Mouse (Mus musculus) liver, postnatal 0 days (tissue): ENCODE data around the gene Lrfn2. TPM values are rescaled to one million over a fixed set of nuclear protein-coding genes. Genes with fewer than 3 reads are reported as not detected.

Experiments
- ATAC-seq: fragments of 200-750 bp; cut with Nextera tagmentation; 2 replicates; pipeline ENCODE4 v1.8.0; 2017; ENCODE audit warnings: mild to moderate bottlenecking, moderate library complexity
- DNase-seq: peaks from one replicate; pipeline ENCODE4 v3.0.0-alpha.2; 2016
- H3K27ac ChIP-seq: fragments of 300-500 bp; sonication (generic); 2 replicates; pipeline ENCODE4 v1.5.1; 2014; ENCODE audit warnings: antibody characterized with exemption, moderate library complexity, mild to moderate bottlenecking, low read depth
- H3K27me3 ChIP-seq: fragments of 300-500 bp; sonication (generic); 2 replicates; pipeline ENCODE4 v1.6.1; 2014; ENCODE audit warnings: low read length, control low read depth, mixed read lengths; ENCODE audit not compliant: insufficient read depth
- H3K36me3 ChIP-seq: fragments of 300-500 bp; sonication (generic); replicated peaks from 2 replicates; pipeline ENCODE4 v1.6.1; 2014; ENCODE audit warnings: mild to moderate bottlenecking, control low read depth, low read length, moderate library complexity, mixed read lengths; ENCODE audit not compliant: insufficient read depth
- H3K4me1 ChIP-seq: fragments of 300-500 bp; sonication (generic); 2 replicates; pipeline ENCODE4 v1.6.1; 2014; ENCODE audit warnings: antibody characterized with exemption, mild to moderate bottlenecking, control low read depth; ENCODE audit not compliant: insufficient read depth
- H3K4me2 ChIP-seq: fragments of 300-500 bp; sonication (generic); 2 replicates; pipeline ENCODE4 v1.6.1; 2014; ENCODE audit warnings: low read depth, mild to moderate bottlenecking, low read length, moderate library complexity, mixed read lengths
- H3K4me3 ChIP-seq: fragments of 300-500 bp; sonication (generic); 2 replicates; pipeline ENCODE4 v1.5.1; 2014; ENCODE audit warnings: low read depth, low read length
- H3K9ac ChIP-seq: fragments of 300-500 bp; sonication (generic); replicated peaks from 2 replicates; pipeline ENCODE4 v1.6.1; 2014; ENCODE audit warnings: mild to moderate bottlenecking, moderate library complexity
- H3K9me3 ChIP-seq: fragments of 300-500 bp; sonication (generic); 2 replicates; pipeline ENCODE4 v1.6.1; 2016; ENCODE audit warnings: mild to moderate bottlenecking, control low read depth, low read length, mixed read lengths
- CTCF ChIP-seq: sonication (generic); IDR thresholded peaks from 2 replicates; pipeline ENCODE4 v1.5.1; 2016; ENCODE audit warnings: antibody characterized with exemption, low read depth
- EP300 ChIP-seq: IDR thresholded peaks from 2 replicates; pipeline ENCODE4 v1.6.1; 2016; ENCODE audit warnings: antibody characterized with exemption, low read depth, mild to moderate bottlenecking
- WGBS: fragments of 180-500 bp; shearing (Covaris S2); extraction: QIAGEN DNeasy Blood & Tissue Kit; methylation state at CpG from one replicate; pipeline ENCODE4 v1.1.7; 2014; ENCODE audit not compliant: insufficient replicate concordance; 5-methylcytosine and 5-hydroxymethylcytosine counted together
- polyA plus RNA-seq: library from polyadenylated mRNA; unstranded; fragments of >200 nt; fragmentation: Nextera tagmentation; extraction: Ambion mirVana; gene quantifications from 2 replicates; pipeline ENCODE4 v1.2.1, GENCODE M21; 2015

Lrfn2 gene
- not detected in 2 replicates for polyA plus RNA-seq

DNA sequence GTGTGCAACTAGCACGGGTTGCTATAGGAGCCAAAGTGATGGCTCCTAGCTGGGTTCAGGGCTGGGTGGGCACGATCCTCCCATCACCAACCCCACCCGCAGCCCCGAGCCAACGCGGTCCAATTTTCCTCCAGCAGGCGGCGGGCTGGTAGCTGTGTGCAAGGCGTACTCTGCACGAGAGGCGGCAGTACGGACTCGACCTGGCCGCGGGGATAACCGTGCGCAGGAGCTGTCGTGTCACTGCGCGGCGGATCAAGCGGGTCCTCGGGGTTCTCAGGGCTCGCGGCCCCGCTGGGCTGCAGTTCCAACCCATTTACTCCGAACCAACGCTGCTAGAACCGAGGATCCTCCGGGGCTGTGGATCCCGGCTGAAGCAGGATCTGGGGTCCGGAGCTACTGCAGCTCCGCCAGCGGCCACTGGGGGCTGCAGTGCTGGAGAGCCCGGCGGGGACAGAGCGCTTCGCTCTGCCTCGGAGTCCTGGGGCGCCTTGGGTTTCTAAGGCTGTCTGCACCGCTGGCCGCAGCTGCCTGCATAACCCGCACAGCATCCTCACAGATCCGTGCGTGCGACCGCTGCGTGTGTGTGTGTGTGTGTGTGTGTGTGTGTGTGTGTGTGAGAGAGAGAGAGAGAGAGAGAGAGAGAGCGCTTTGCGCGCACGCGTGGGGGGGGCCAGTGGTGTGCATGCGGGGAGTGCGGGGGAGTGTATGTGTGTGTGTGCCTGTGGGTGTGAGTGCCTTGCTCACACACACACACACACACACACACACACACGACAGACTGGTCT is at the start of gene Lrfn2:
Lrfn2 (plus strand) TSS at position 759 of the 785 bp plus-strand sequence.
- TF ChIP-seq EP300, result no peak
- TF ChIP-seq CTCF, result peak; percentile 78
- under 1% methylated on average over 48 of the region's 56 CpGs for WGBS
- ATAC-seq, result peak; percentile 84

GRCm38 (mm10) chr17:48887472-48888385 is 44.5 kb upstream of the Lrfn2 start:
- H3K4me1 ChIP-seq, result no peaks in the 10 kb centered on the region
- no peaks in the 10 kb centered on the region for H3K9me3 ChIP-seq
- DNase-seq (no peak), ATAC-seq (no peak)
- no peaks in the 10 kb centered on the region for H3K36me3 ChIP-seq
- no peak overlapping the region for H3K4me3 ChIP-seq
- no peak overlapping the region for H3K27ac ChIP-seq
- TF ChIP-seq EP300 (no peak), CTCF (no peak)
- H3K4me2 ChIP-seq, result no peak overlapping the region
- WGBS, result 34% methylated on average over 8 of the region's 8 CpGs
- H3K27me3 ChIP-seq, result no peaks in the 10 kb centered on the region
- no peak overlapping the region for H3K9ac ChIP-seq

More for the DNA sequence above, at the start of gene Lrfn2:
- Histone ChIP-seq H3K4me2 (peak within 1 kb of the TSS; percentile 86), H3K9me3 (no peaks in the 10 kb centered on the region), H3K9ac (peak within 1 kb of the TSS; percentile 54), H3K4me3 (peak within 1 kb of the TSS; percentile 43), H3K36me3 (no peaks in the 10 kb centered on the region), H3K4me1 (no peaks in the 10 kb centered on the region), H3K27me3 (peaks cover 39% of the 10 kb centered on the region), H3K27ac (no peak within 1 kb of the TSS)
- DNase-seq, result peak; percentile 75

DNA sequence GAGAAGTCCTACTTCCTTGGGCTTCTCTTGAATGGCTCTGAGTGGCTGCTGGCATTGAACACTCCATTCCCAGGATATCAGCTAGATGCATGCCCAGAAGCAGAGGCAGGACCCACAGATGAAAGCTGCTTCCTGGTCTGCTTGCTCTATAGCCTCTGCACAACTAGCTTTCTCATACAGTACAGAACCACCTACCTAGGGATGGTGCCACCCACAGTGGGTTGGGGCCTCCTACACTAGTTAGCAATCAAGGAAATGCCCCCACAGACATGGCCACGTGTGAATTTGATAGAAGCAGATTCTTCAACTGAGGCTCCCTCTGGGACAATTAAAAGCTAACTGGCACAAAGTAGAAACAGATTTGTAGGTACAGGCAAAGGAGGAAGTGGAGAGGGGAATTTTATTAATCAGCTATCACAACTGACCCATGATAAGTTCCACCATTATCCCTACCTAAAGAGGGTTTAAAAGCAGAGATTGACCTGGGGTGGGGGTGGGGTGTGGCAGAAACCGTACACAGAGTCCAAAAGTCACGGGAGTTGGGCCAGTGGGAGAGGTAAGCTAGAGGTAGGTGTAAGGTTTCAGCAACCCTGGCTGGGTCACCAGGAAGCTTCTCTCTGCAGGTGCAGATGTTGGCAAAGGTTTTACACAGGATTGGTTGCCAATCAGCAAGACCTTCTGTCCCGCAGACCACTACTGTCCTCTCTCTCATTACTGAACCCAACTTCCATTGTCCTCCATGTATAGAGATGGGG is 26.7 kb upstream of the Lrfn2 start:
- 52% methylated on average over 4 of the region's 4 CpGs for WGBS
- H3K4me1 ChIP-seq, result no peaks in the 10 kb centered on the region
- H3K36me3 ChIP-seq, result no peaks in the 10 kb centered on the region
- H3K9ac ChIP-seq, result no peak overlapping the region
- no peak overlapping the region for H3K27ac ChIP-seq
- H3K4me2 ChIP-seq, result no peak overlapping the region
- DNase-seq (no peak), ATAC-seq (no peak)
- H3K9me3 ChIP-seq, result no peaks in the 10 kb centered on the region
- H3K27me3 ChIP-seq, result no peaks in the 10 kb centered on the region
- no peak for TF ChIP-seq EP300
- TF ChIP-seq CTCF, result no peak
- H3K4me3 ChIP-seq, result no peak overlapping the region

GRCm38 (mm10) chr17:48913437-48913836 is 18.7 kb upstream of the Lrfn2 start:
- H3K27ac ChIP-seq, result no peak overlapping the region
- no peaks in the 10 kb centered on the region for H3K27me3 ChIP-seq
- DNase-seq (no peak), ATAC-seq (no peak)
- no peak overlapping the region for H3K4me3 ChIP-seq
- TF ChIP-seq CTCF (no peak), EP300 (no peak)
- no peaks in the 10 kb centered on the region for H3K4me1 ChIP-seq
- no peak overlapping the region for H3K4me2 ChIP-seq
- no peaks in the 10 kb centered on the region for H3K9me3 ChIP-seq
- H3K36me3 ChIP-seq, result no peaks in the 10 kb centered on the region
- no peak overlapping the region for H3K9ac ChIP-seq
- 32% methylated on average over 6 of the region's 6 CpGs for WGBS

DNA sequence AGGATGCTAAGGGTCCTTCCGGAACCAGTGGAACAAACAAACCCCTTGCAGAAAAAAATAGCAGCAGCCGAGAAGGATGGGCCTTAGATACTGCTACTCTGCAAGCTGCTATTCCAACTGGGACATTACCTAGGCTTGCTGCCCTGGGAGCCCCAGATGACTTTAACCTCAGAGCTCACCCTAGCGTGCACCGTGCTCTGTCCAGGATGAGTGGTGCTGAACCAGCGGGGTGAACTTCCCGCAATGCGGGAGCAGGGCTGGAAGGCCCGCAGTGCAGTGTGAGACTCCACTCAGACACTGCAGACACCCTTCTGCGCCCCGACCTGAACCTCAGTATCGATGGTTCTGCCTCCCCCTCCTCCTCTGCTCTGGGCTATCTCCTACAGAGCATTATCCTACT is 14.8 kb upstream of the Lrfn2 start:
- Histone ChIP-seq H3K27ac (no peak overlapping the region), H3K9me3 (no peaks in the 10 kb centered on the region), H3K36me3 (no peaks in the 10 kb centered on the region), H3K4me1 (no peaks in the 10 kb centered on the region), H3K9ac (no peak overlapping the region), H3K27me3 (no peaks in the 10 kb centered on the region), H3K4me3 (no peak overlapping the region), H3K4me2 (no peak overlapping the region)
- DNase-seq (peak; percentile 31), ATAC-seq (no peak)
- TF ChIP-seq EP300 (no peak), CTCF (no peak)
- WGBS, result 14% methylated on average over 11 of the region's 11 CpGs

GRCm38 (mm10) chr17:48918458-48918857 is 13.7 kb upstream of the Lrfn2 start:
- Histone ChIP-seq H3K27ac (no peak overlapping the region), H3K4me3 (no peak overlapping the region), H3K9ac (no peak overlapping the region), H3K27me3 (no peaks in the 10 kb centered on the region), H3K4me2 (no peak overlapping the region), H3K36me3 (no peaks in the 10 kb centered on the region), H3K9me3 (no peaks in the 10 kb centered on the region), H3K4me1 (no peaks in the 10 kb centered on the region)
- TF ChIP-seq CTCF (no peak), EP300 (no peak)
- WGBS, result 96% methylated on average over 3 of the region's 3 CpGs
- no peak for ATAC-seq
- no peak for DNase-seq
